In the genomic region with DNA sequence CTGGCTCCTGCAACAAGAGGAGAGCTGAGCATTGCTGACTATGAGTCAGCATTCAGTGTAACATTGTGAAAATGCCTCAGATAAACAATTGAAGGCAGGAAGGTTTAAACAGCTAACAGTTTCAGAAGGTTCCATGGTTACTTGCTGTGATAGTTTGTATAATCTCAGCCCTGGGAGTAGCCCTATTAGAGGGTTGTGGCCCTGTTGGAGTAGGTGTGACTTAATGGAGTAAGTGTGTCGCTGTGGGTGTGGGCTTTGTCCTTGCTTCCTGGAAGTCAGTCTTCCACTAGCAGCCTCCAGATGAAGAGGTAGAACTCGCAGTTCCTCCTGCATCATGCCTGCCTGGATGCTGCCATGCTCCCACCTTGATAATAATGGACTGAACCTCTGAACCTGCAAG, we compare ENCODE assay signal across 18 mouse cellular contexts.
DNase-seq lines count a peak whose midpoint lies in the region; ATAC-seq and TF ChIP-seq lines count a peak whose summit lies in the region.
"Had no signal": no experiment of that assay in that cellular context is flagged by ENCODE, and none has a peak within 500 bp of the region (broad histone marks: within the 10 kb centered on the region; RNA-seq: fewer than 3 reads in every experiment).

No protein-coding gene starts in this region.

- H3K36me3 ChIP-seq in lung, postnatal 0 days (ENCODE audit: insufficient read depth, low read length), result no peaks in the 10 kb centered on the region
- H3K36me3 ChIP-seq in stomach, postnatal 0 days (ENCODE audit: control insufficient read depth, insufficient read depth, low read length), result no peaks in the 10 kb centered on the region
- H3K36me3 ChIP-seq: embryonic facial prominence, embryonic 10.5 days; embryonic facial prominence, embryonic 12.5 days had no signal

- H3K4me1 ChIP-seq in lung, postnatal 0 days (ENCODE audit: insufficient read depth, low read depth, low read length), result no peaks in the 10 kb centered on the region
- H3K4me1 ChIP-seq in stomach, postnatal 0 days (replicated peaks; ENCODE audit: control insufficient read depth, insufficient read depth), result no peaks in the 10 kb centered on the region
- H3K4me1 ChIP-seq: embryonic facial prominence, embryonic 10.5 days; embryonic facial prominence, embryonic 12.5 days had no signal

- ATAC-seq in lung, postnatal 0 days, result no peak
- peak; percentile 91 for ATAC-seq in stomach, postnatal 0 days (ENCODE audit: low FRiP score, low TSS enrichment)
- no peak for ATAC-seq in megakaryocyte, adult 5-6 weeks (ENCODE audit: poor library complexity, severe bottlenecking)
- ATAC-seq: activated CD4-positive, CD25-positive, alpha-beta regulatory T cell, adult 4 months; forebrain, embryonic 14.5 days; forebrain, embryonic 16.5 days had no signal

- no peaks in the 10 kb centered on the region for H3K27me3 ChIP-seq in lung, postnatal 0 days (replicated peaks; ENCODE audit: insufficient read depth, low read length)
- H3K27me3 ChIP-seq in stomach, postnatal 0 days (ENCODE audit: control insufficient read depth, insufficient read depth, low read length), result no peaks in the 10 kb centered on the region
- H3K27me3 ChIP-seq: embryonic facial prominence, embryonic 12.5 days had no signal

- no peak overlapping the region for H3K9ac ChIP-seq in lung, postnatal 0 days (replicated peaks; ENCODE audit: low read depth)
- H3K9ac ChIP-seq in stomach, postnatal 0 days (ENCODE audit: low read length), result no peak overlapping the region
- H3K9ac ChIP-seq: embryonic facial prominence, embryonic 12.5 days had no signal

- H3K4me2 ChIP-seq in lung, postnatal 0 days (replicated peaks; ENCODE audit: low read depth, low read length), result no peak overlapping the region
- no peak overlapping the region for H3K4me2 ChIP-seq in stomach, postnatal 0 days (replicated peaks; ENCODE audit: low read depth)
- H3K4me2 ChIP-seq: embryonic facial prominence, embryonic 12.5 days had no signal

- no peak overlapping the region for H3K27ac ChIP-seq in lung, postnatal 0 days (ENCODE audit: low read length)
- no peak overlapping the region for H3K27ac ChIP-seq in stomach, postnatal 0 days (replicated peaks)
- H3K27ac ChIP-seq: embryonic facial prominence, embryonic 10.5 days; embryonic facial prominence, embryonic 12.5 days had no signal

- 61% methylated on average over 2 of the region's 2 CpGs for WGBS in lung, postnatal 0 days
- 59% methylated on average over 2 of the region's 2 CpGs for WGBS in stomach, postnatal 0 days

- DNase-seq in adrenal gland, adult 2 months, result peak; percentile 10
- no peak for DNase-seq in adrenal gland, postnatal 14 days
- DNase-seq in lung, postnatal 0 days (ENCODE audit: low spot score), result peak; percentile 4
- DNase-seq in lung, postnatal 10 days, result no peak
- DNase-seq in stomach, postnatal 0 days (ENCODE audit: low spot score), result peak; percentile 33
- DNase-seq: adrenal gland, postnatal 10 days; adrenal gland, postnatal 36 days; cerebellum, adult 11-12 months; cerebellum, adult 2 months; cerebellum, adult 9-10 months; cerebellum, postnatal 10 days; cerebellum, postnatal 25 days had no signal

- no peaks in the 10 kb centered on the region for H3K9me3 ChIP-seq in lung, postnatal 0 days (ENCODE audit: low read length)
- no peaks in the 10 kb centered on the region for H3K9me3 ChIP-seq in stomach, postnatal 0 days (ENCODE audit: control insufficient read depth, low read length)
- H3K9me3 ChIP-seq: embryonic facial prominence, embryonic 10.5 days; embryonic facial prominence, embryonic 12.5 days had no signal

- TF ChIP-seq EP300 in lung, postnatal 0 days (IDR thresholded peaks at IDR 0.05), result no peak
- TF ChIP-seq EP300 in stomach, postnatal 0 days (optimal IDR thresholded peaks at IDR 0.05), result no peak

- no peak for TF ChIP-seq CTCF in lung, postnatal 0 days (IDR thresholded peaks at IDR 0.05)
- no peak for TF ChIP-seq CTCF in stomach, postnatal 0 days (IDR thresholded peaks at IDR 0.05; ENCODE audit: low read depth)

- no peak overlapping the region for H3K4me3 ChIP-seq in lung, postnatal 0 days (ENCODE audit: low read depth, low read length)
- no peak overlapping the region for H3K4me3 ChIP-seq in stomach, postnatal 0 days (ENCODE audit: low read depth, low read length)
- H3K4me3 ChIP-seq: embryonic facial prominence, embryonic 10.5 days; embryonic facial prominence, embryonic 12.5 days had no signal

Comparison
In these comparisons a context has a peak if more than half of its experiments do, and no peak if none do; other contexts are left out.
1. DNase-seq: peak in adrenal gland, adult 2 months (single experiment), lung, postnatal 0 days (single experiment) and stomach, postnatal 0 days (single experiment); none in adrenal gland, postnatal 14 days (single experiment) and lung, postnatal 10 days (single experiment).